Mouse (Mus musculus) erythroid progenitor cell, adult 5-6 weeks (primary cell): ENCODE measurements around the gene Prr29. TPM values are rescaled to one million over a fixed set of nuclear protein-coding genes. Genes with fewer than 3 reads are reported as not detected.
A peak's percentile ranks its signal among the peaks of the same experiment; 100 is the strongest.
"Not testable (repeated sequence)": the region's sequence is repeated elsewhere in the genome, so short reads cannot be mapped to it uniquely, and the experiment has no call there.

Experiments
- ATAC-seq: replicated peaks from 2 replicates; pipeline ENCODE4 v1.8.0; 2016; ENCODE audit warnings: moderate number of reproducible peaks, mild to moderate bottlenecking, moderate TSS enrichment, inconsistent platforms; ENCODE audit not compliant: poor library complexity, low FRiP score, severe bottlenecking
- total RNA-seq, 2 experiments: library from RNA; stranded (forward) in 1 of 2; stranded (reverse) in 1 of 2; fragments of 150-400 nt in 1 of 2; fragments of 186-747, 209-891 nt in 1 of 2; gene quantifications; 2 replicates each; pipeline versions ENCODE4 v1.2.3 to v1.2.4; 2015 to 2017; ENCODE audit warnings: low replicate concordance in 2 of 2

Prr29 gene
- total RNA-seq (2015; ENCODE audit: low replicate concordance) (not detected in 2 replicates), total RNA-seq (2017; ENCODE audit: low replicate concordance) (not detected in 2 replicates)

GRCm38 (mm10) chr11:106365366-106365765, at the start of gene Prr29:
Gene Prr29 (plus strand): TSS chr11:106365472.
- ATAC-seq: 0 out of 2 replicates have a peak, but pooled peaks have one; percentile 39

- ATAC-seq: no peak
Measured at GRCm38 (mm10) chr11:106316416-106316815, 48.9 kb upstream of the Prr29 start.

GRCm38 (mm10) chr11:106317801-106318200, 47.5 kb upstream of the Prr29 start:
- no peak for ATAC-seq

DNA sequence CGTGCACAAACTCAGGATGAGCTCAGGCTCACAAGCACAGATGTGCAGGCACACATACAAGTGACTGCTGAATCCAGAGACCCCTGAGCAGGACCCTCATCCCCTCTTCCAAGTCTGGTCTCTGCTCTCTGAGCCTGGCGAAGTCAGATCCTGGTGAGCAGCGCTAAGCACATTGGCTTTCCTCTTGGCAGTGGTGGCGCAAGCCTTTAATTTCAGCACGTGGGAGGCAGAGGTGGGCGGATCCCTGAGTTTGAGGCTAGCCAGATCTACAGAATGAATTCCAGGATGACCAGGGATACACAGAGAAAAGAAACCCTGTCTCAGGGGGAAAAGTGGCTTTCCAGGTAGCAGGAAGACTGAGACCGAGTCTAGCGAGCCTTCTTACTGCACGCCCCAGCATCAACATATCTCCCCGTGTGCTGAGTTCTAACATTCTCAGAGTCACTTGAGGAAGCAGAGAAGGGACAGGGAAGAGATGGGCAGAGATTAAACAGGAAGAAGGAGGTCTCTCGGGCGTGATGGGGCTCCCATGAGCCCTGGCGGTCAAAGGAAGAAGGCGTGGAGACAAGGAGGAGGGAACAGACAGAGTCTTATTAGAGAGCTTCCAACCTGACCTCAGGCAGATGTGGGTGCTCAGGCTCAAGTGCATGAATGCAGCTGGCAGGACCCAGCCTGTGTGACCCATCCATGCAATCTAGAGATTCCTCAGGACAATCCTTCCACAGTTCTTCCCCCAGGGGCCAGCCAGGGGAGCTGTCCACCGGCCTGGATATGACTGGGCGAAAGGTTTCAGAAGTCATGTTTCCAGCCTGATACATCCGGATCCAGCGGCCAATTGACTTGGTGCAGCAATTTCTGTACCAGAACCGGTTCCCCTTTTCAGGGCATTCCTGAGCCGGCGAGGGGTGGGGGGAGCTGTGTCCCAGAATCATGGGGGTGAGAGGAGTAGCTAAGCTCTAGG, 46.6 kb upstream of the Prr29 start:
- no peak for ATAC-seq

GRCm38 (mm10) chr11:106324858-106325257, 40.4 kb upstream of the Prr29 start:
- ATAC-seq: no peak

DNA sequence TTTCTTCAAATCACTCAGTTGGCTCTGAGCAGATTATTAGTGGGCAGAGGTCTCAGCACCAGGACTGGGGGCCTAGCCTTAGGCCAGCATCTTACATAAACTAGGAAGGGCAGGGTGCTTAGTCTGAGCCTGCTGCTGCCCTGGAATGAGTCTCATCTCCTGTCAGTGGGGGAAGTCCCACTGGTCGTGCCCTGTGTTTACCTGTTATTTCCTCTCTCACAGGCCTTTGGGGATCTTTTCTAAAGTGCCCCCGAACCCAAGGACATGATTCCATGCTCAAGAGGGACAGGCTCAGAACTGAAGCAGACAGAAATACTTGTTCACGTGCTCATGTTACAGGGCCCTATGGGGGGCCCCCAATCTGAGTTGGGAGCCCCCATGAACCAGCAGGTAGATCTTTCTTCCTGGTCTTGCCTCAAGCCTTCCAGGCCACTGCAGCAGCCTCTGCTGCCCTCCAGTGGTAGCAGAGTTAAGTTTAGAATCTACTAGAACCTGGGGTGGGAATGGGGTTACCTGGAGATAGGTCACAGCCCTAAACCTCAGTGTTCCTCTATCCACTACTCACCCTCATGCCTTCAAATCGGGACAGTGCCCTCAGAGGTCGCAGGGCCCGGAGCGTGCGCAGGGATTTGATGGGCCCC, 39.6 kb upstream of the Prr29 start:
- no peak for ATAC-seq

GRCm38 (mm10) chr11:106326475-106326874, 38.8 kb upstream of the Prr29 start:
- no peak for ATAC-seq

DNA sequence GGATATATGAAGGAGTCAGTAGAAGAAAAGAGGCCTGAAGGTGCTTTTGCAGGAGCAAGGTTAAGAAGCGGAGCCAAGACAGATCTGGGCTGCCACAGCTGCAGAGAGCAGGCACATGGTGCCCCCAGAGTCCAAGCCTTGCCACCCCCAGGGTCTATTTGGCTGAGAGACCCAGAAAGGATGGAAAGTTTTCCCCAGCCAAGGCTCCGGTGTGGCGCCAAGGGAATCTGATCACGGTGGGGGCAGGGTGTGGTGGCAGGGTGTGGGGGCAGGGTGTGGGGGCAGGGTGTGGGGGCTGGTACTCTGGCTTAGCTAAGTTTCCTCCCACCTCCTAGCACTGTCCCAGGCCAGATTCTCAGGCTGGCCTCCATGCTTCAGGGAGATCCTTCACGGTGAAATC, 36.8 kb upstream of the Prr29 start:
- ATAC-seq: no peak

DNA sequence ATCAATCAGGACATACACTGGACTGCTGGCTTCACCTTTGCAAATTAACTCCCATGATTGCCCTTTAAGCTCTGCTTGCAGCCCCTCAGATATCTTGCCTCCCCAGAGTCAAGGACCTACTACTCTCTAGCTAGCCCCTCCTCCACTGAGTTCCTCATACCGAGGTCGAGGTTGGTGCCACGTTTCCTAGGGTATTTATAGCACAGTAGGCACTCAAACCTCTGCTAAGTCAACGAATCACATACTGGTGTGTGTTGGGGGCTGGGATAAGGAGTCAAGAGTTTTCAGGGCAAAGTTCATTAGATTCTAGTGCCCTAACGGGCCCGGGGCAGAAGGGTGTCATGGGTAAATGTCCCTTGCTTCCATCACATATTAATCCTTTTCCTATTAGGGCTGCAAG, 36.1 kb upstream of the Prr29 start:
- no peak for ATAC-seq

DNA sequence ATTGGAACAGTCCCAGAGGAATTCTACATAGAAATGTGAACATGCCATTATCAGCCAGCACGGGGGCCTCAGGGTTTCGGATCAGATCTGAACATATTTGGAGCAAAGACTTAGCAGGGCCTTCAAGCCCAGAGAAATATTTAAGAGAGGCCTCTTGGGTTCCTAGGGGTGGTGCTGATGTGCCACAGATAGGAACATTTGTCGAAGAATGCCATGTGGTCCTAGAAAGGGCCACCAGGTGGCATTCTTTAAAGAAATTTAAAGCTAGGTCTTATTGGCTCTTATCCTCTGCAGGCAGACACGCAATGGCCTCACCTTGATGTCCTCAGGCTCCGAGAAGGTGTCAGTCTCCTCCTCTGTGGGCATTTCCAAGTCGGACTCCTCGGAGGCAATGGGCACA, 35.6 kb upstream of the Prr29 start:
- ATAC-seq: no peak

GRCm38 (mm10) chr11:106332458-106332857, 32.8 kb upstream of the Prr29 start:
- ATAC-seq: no peak

GRCm38 (mm10) chr11:106334066-106334465, 31.2 kb upstream of the Prr29 start:
- ATAC-seq: no peak

DNA sequence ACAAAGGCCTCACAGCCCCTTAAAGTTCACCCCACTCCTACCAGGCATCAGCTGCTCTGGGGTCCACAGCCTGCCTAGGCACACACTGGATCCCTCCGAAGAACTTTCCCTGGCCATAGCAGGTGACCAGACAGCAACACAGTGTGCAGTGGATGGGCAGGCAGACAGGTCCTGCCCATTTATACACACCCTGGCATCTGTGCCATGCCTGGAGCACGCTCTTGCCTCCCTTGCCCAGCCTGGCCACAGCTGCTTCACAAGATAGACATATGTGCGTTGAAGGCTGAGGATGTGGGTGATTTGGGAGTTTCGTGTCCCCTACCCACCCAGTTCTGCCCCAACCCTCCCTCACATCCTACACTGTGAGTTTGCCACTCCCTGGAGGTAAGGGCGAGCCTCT, 27.2 kb upstream of the Prr29 start:
- ATAC-seq: no peak

GRCm38 (mm10) chr11:106338870-106339269, 26.4 kb upstream of the Prr29 start:
- ATAC-seq: no peak

DNA sequence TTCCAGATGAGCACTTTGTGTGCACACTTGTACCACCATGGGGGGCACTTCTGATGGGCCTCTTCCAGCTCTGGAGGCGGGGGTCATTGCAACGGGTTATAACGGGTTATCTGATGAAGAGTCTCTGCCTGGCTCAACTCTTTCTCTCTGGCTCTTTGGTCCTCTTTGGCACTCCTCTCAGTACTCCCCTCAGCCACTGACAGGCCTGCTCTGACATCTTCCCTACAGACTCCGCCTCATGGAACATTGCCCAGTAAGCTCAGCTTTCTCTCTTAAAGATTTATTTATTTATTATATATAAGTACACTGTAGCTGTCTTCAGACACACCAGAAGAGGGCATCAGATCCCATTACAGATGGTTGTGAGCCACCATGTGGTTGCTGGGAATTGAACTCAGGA, 25.9 kb upstream of the Prr29 start:
- not testable (repeated sequence) for ATAC-seq

GRCm38 (mm10) chr11:106340990-106341520, 24.2 kb upstream of the Prr29 start:
- ATAC-seq: no peak

DNA sequence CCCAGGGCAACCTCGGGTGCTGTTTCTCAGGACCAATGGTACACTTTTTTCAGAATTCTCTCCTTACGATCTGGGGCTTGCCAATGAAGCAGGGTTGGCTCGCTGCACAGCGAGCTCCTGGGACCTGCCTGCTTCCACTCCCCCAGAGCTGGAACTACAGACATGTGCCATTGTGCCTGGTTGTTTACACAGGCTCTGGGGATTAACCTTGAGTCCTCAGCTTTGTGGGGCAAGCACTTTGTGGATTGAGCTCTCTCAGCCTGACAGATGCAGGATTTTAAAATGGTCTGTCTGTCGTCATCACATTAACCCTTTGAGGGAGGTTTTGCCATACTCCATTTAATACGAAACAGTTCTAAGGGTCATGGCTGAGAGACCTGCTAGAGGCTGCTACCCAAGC, 20.4 kb upstream of the Prr29 start:
- ATAC-seq: no peak

DNA sequence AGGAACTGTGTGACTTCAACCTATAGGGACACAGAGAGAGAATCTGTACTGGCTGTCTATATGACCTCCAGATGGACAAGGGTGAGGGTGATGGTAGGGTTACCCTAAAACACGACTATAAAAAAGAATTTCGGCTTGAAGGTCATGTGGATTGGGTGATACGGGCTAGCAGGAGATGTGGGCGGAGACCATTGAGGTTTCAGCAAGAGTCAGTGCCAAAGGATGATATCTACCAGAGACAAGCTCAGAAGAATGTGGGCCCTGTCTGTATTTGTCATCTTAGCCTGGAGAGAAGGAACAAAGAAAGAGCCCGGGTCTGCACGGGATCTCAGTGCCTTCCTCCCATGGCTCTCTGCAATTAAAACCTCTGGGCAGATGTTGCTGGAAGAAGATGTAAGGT, 15.5 kb upstream of the Prr29 start:
- no peak for ATAC-seq

DNA sequence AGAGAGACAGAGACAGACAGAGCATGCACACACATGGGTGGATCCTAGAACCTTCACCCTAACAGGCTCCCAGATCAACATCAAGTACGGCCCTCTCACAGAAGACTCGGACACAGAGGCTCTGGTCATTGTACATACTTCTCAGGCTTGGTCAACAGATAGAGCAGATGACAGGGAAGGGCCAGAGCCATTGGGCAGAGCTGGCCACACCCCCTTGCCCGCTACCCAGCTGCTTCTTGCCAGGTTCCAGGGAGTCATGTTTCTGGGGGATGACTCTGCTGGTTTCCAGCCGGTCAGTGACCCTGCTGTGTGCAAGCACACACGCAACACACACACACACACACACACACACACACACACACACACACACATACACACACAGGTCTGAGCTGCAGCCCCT, 14.4 kb upstream of the Prr29 start:
- no peak for ATAC-seq

- no peak for ATAC-seq
Measured at GRCm38 (mm10) chr11:106351253-106351652, 14.0 kb upstream of the Prr29 start.

DNA sequence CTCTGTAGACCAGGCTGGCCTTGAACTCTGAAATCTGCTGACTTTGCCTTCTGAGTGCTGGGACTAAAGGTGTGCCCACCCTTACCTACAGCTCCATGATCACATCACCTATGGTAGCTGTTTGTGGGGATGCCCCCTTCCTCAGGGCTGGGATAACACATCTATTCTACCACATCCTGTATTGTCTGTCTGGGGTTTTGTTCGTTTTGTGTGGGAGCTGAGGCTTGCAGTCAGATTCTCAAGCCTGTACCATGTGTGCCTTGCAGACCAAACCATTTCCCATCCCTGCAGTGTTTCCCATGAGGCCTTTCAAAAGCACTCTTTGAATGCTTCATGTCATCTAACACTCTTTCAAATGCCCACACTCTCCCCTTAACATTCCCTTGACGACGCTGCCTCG, 13.3 kb upstream of the Prr29 start:
- no peak for ATAC-seq
